Mouse (Mus musculus) forebrain, embryonic 13.5 days (tissue): ENCODE measurements at regions not wholly inside any gene's neighbourhood (a gene's known extent, or its start where the extent isn't known, plus 50 kb on each side); places are given as distances from the start of the nearest gene placed in this dataset.

Source experiments
- ATAC-seq: fragments of 200-750 bp; cut with Nextera tagmentation; 2 replicates; pipeline ENCODE4 v1.8.0; 2017
- H3K27ac ChIP-seq: fragments of 300-500 bp; sonication (generic); 2 replicates; pipeline ENCODE4 v1.5.1; 2015; ENCODE audit warnings: inconsistent platforms, mild to moderate bottlenecking, moderate library complexity
- H3K27me3 ChIP-seq: fragments of 300-500 bp; sonication (generic); 2 replicates; pipeline ENCODE4 v1.6.1; 2015; ENCODE audit warnings: mild to moderate bottlenecking, inconsistent platforms
- H3K36me3 ChIP-seq: fragments of 300-500 bp; sonication (generic); 2 replicates; pipeline ENCODE4 v1.6.1; 2015; ENCODE audit warnings: mild to moderate bottlenecking, inconsistent platforms; ENCODE audit not compliant: poor library complexity, severe bottlenecking
- H3K4me1 ChIP-seq: fragments of 300-500 bp; sonication (generic); 2 replicates; pipeline ENCODE4 v1.6.1; 2015; ENCODE audit warnings: inconsistent platforms
- H3K4me2 ChIP-seq: fragments of 300-500 bp; sonication (generic); 2 replicates; pipeline ENCODE4 v1.6.1; 2015; ENCODE audit warnings: inconsistent platforms, mild to moderate bottlenecking, moderate library complexity
- H3K4me3 ChIP-seq: fragments of 300-500 bp; sonication (generic); 2 replicates; pipeline ENCODE4 v1.5.1; 2015; ENCODE audit warnings: mild to moderate bottlenecking, inconsistent platforms
- H3K9ac ChIP-seq: fragments of 300-500 bp; sonication (generic); 2 replicates; pipeline ENCODE4 v1.6.1; 2015; ENCODE audit warnings: mild to moderate bottlenecking, inconsistent platforms
- H3K9me3 ChIP-seq: fragments of 300-500 bp; sonication (generic); replicated peaks from 2 replicates; pipeline ENCODE4 v1.6.1; 2016; ENCODE audit warnings: inconsistent platforms
- WGBS: fragments of 180-500 bp; shearing (Covaris S2); methylation state at CpG from one replicate; pipeline ENCODE4 v1.1.7; 2015; 5-methylcytosine and 5-hydroxymethylcytosine counted together

DNA sequence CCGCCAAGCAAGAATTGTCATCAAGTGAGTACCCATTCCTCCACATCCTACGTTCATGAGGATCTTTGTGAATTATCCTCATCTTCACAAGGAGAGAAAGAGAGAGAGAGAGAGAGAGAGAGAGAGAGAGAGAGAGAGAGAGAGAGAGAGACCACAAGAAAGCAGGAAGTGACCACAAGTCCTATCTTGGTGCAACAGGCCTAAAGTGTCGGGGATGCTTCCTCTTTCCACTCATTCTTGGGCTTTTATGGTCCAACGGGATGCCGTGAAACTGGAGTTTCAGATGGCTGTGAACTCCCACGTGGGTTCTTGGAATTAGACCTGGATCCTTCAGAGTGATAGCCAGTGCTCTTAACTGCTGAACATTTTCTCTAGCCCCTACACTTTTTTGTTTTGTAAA lies 53.1 kb upstream of the Rai14 start:
- 90% methylated on average over 6 of the region's 6 CpGs for WGBS
- Histone ChIP-seq H3K27ac (no peak overlapping the region), H3K4me3 (no peak overlapping the region), H3K9me3 (no peaks in the 10 kb centered on the region), H3K36me3 (no peaks in the 10 kb centered on the region), H3K4me2 (no peak overlapping the region), H3K4me1 (no peaks in the 10 kb centered on the region), H3K27me3 (no peaks in the 10 kb centered on the region), H3K9ac (no peak overlapping the region)
- no peak for ATAC-seq

DNA sequence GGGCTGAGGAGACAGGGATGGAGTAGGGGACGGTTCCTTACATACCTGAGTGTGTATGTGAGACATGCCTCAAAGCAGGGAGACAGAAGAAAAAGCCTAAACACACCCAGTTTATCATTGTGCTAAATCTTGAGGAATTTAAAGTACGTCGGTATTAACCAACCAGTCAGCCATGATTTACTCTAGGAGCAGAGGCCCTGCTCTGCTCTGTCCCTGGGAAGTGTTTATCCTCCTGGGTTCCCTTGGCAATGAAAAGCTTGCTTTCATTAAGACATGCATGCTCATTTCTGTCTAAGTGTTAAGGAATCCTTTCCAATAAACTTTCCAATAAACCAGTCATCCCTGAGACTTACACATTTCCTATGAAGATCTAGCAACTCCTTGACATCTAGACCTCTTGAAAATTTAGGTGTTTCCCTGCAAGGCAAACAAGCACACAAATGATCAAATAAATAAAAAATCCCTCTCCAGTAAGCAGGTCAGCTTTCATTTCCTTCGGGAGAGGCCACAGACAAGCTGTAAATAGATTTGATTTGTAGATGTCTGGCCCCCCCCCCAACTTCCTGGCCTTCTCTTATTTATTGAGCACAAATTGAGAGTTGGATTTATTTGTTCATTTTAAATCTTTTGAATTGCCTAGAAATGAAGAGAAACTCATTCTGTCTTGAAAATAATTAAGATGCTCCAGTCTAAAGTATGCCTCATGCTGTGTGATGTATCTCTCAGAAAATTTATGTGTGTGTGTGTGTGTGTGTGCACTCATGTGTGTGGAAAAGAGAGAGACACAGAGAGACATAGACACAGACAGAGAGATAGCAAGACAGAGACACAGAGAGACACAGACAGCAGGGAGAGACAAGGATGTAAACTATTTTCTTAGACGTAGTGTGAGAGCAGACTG lies 56.2 kb upstream of the Rai14 start:
- H3K9ac ChIP-seq = no peak overlapping the region
- H3K27ac ChIP-seq = no peak overlapping the region
- H3K4me3 ChIP-seq = no peak overlapping the region
- 89% methylated on average over 5 of the region's 5 CpGs for WGBS
- no peaks in the 10 kb centered on the region for H3K27me3 ChIP-seq
- no peaks in the 10 kb centered on the region for H3K36me3 ChIP-seq
- H3K4me2 ChIP-seq = no peak overlapping the region
- H3K9me3 ChIP-seq = no peaks in the 10 kb centered on the region
- ATAC-seq = no peak
- no peaks in the 10 kb centered on the region for H3K4me1 ChIP-seq

DNA sequence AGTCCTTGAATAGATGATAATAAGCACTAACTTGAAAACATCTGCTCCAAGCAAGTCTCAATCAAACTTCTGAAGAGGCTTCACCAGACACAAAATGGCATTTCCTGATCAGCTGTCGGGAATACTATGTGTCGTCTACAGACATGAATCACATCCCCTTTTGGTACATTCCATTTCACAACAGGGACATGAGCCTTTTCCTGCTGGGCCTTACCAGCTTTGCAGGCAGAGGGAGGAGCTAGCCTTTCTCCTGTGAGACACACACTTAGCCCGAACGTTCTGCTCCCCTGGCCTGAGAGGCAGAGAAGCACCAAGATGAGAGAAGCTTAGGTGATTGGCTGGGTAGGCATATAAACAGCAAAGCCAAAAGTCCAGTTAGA lies 56.9 kb upstream of the Rai14 start:
- 69% methylated on average over 4 of the region's 4 CpGs for WGBS
- ATAC-seq = no peak

DNA sequence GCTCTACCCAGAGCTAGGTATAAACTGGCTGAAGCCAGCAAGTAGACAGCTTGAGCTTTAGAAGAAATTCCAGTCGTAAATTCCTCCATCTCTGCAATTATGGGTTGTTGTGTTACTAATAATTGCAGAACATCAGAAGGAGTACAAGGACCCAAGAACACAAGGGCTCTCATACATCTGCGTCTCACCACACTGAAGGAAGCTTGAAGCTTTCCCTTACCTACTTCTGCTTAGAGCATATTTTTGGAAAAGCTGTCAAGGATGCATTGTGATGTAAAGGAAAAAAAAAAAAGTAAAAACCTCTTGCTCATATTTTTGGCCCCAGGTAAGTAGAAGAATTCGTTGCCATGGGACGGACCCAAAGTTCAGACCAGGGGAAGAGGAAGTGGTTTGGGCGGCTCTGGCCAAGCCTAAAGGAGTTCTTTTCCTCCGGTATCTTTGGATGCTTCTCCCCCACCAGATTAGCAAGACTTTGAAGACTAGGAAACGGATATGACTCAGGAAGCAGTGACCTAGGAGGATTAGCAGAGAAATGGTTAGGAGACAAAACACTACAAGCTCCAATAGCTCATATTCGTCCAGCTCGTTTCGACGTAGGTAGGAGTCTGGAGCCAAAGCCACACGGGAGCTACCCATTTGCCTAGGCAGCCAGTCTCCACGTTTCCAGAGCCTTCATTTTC lies 65.7 kb upstream of the Rai14 start:
- H3K36me3 ChIP-seq = no peaks in the 10 kb centered on the region
- H3K9ac ChIP-seq = no peak overlapping the region
- no peak overlapping the region for H3K4me2 ChIP-seq
- no peak overlapping the region for H3K27ac ChIP-seq
- no peak for ATAC-seq
- no peaks in the 10 kb centered on the region for H3K4me1 ChIP-seq
- no peaks in the 10 kb centered on the region for H3K27me3 ChIP-seq
- H3K9me3 ChIP-seq = no peaks in the 10 kb centered on the region
- WGBS = 84% methylated on average over 13 of the region's 13 CpGs
- H3K4me3 ChIP-seq = no peak overlapping the region

More for the DNA sequence above, 56.9 kb upstream of the Rai14 start:
- no peak overlapping the region for H3K27ac ChIP-seq
- no peaks in the 10 kb centered on the region for H3K36me3 ChIP-seq
- H3K9ac ChIP-seq = no peak overlapping the region
- H3K27me3 ChIP-seq = no peaks in the 10 kb centered on the region
- no peak overlapping the region for H3K4me3 ChIP-seq
- no peaks in the 10 kb centered on the region for H3K4me1 ChIP-seq
- H3K9me3 ChIP-seq = no peaks in the 10 kb centered on the region
- no peak overlapping the region for H3K4me2 ChIP-seq

DNA sequence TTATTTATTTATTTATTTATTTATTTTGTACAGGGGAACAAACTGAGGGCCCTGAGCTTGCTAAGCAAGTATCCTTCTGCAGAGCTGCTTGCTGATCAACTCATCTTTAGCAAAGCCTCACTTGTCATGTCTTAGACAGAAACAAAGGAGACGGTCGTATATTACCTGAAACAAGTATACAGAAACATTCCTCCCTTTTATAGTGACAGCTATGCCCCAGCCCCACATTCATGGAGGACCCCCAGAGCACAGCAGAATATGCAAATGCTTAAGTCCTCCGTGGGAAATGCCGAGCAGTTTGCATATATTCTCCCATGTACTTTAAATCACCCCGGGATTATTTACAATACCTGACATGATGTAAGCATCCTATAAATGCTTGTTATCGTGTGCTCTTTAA lies 74.9 kb upstream of the Rai14 start:
- H3K27me3 ChIP-seq = no peaks in the 10 kb centered on the region
- H3K4me2 ChIP-seq = no peak overlapping the region
- H3K27ac ChIP-seq = no peak overlapping the region
- no peaks in the 10 kb centered on the region for H3K9me3 ChIP-seq
- no peak for ATAC-seq
- H3K4me3 ChIP-seq = no peak overlapping the region
- H3K36me3 ChIP-seq = no peaks in the 10 kb centered on the region
- WGBS = 72% methylated on average over 6 of the region's 6 CpGs
- H3K4me1 ChIP-seq = no peaks in the 10 kb centered on the region
- H3K9ac ChIP-seq = no peak overlapping the region

DNA sequence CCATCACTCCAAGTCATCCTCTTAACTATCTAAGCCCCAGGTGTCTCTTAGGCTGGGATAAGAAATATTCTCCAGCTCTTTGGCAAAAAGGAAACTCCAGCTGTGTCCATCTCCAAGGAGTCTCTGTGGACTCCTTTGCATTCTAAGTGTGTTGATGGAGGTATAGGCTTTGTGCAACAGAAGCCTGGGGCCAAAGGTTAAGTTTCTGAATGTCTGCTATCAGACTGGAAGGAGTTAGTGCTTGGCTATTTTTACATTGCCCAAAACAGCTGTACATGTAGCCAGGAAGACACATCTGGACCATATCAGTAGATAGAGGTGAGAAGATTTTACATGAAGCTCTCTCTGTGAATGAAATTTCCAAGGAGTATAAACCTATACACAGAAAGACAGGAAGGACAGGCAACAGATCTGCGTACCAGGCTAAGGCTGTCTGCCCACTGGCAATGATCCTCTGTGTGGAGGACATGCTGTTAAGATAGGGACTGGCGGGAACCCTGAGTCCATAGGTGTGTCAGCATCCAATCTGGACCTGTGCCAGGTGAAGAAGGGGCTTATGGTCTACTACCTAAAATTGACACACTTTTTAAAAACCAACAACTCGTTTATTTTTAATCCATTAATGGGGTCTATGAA lies 76.6 kb upstream of the Rai14 start:
- Histone ChIP-seq H3K9ac (no peak overlapping the region), H3K9me3 (no peaks in the 10 kb centered on the region)

DNA sequence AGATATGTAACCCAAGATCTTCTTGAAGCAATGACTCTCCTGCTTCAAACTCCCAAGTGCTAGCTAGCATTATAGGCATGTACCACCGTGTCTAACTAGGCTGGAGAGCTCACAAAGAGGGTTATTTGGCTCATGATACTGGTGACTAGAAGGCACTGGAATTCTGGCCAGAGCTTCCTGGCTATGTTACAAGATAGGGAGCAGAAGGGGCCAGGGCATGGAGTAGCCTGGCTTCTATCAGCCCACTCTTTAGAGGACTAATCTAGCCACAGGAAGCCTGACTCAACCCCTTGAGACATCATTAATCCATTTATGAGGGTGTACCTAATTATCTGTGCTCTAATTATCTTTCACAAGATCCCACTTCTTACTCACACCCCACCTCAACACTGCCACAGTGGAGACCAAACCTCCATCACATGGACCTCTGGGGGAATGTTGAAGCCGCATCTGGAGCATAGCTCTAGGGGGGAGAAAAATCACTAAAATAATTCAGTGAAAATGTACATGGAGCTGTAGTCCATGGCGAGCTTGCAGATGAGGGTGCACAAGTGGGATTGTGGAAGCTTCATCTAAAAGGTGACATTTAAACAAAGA lies 77.2 kb upstream of the Rai14 start:
- Histone ChIP-seq H3K4me1 (no peaks in the 10 kb centered on the region), H3K36me3 (no peaks in the 10 kb centered on the region), H3K9me3 (no peaks in the 10 kb centered on the region), H3K4me2 (no peak overlapping the region), H3K27ac (no peak overlapping the region), H3K4me3 (no peak overlapping the region), H3K9ac (no peak overlapping the region), H3K27me3 (no peaks in the 10 kb centered on the region)
- 74% methylated on average over 3 of the region's 3 CpGs for WGBS
- ATAC-seq = no peak

More for the DNA sequence above, 76.6 kb upstream of the Rai14 start:
- no peak overlapping the region for H3K4me2 ChIP-seq
- whole genome bisulfite sequencing = 86% methylated on average over 3 of the region's 3 CpGs
- H3K4me3 ChIP-seq = no peak overlapping the region
- no peaks in the 10 kb centered on the region for H3K27me3 ChIP-seq
- H3K4me1 ChIP-seq = no peaks in the 10 kb centered on the region
- H3K36me3 ChIP-seq = no peaks in the 10 kb centered on the region
- no peak for ATAC-seq
- H3K27ac ChIP-seq = no peak overlapping the region

DNA sequence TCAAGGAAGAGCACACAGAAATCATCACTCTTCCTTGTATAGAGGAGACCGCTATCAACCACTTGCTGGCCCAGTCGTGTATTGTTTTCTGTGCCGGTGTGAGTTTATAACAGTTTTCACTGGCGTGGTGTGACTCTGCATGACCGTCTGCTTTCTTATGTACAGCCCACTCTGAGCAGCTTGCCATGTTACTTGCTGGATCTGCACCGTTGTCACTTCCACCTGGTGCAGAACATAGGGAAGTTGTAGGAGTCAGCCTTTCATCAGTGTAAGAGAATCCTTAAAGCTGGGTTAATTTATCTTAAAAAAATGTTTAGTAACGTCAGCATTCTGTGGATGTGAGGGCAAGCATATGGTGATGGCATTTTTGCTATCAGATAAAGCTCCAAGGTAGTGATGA lies 77.7 kb upstream of the Rai14 start:
- Histone ChIP-seq H3K4me2 (no peak overlapping the region), H3K4me3 (no peak overlapping the region), H3K9ac (no peak overlapping the region), H3K27me3 (no peaks in the 10 kb centered on the region), H3K9me3 (no peaks in the 10 kb centered on the region), H3K27ac (no peak overlapping the region), H3K4me1 (no peaks in the 10 kb centered on the region), H3K36me3 (no peaks in the 10 kb centered on the region)
- no peak for ATAC-seq
- WGBS = 85% methylated on average over 7 of the region's 7 CpGs

DNA sequence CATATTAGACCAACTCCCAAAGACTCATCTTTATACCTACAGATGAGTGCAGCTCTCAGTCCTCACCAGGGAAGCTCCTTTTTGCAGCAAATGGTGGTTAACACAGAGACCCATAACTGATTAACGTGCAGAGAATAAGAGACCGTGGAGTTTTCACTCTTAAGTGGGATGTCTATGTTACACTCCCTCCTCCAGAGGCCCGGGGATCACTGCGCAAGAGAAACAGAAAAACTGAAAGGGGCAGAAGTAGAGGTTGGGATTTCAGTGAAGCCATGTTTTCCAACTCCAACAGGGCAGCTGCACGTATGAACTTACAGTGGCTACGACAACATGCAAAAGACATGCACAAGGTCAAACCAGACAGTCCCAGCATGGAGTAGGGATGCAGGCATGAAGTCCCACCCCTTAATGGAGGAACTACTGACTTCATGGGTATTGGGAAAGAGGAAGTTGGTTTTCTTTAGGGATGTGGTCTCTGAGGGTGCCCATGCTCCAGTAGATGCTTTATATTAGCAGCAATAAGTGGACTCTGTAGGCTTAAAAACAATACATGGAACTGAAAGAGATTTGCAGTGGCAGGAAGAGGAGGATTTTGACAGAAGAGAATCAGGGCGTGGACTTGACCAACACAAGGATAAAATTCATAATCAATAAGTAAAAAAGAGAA lies 80.8 kb upstream of the Rai14 start:
- no peak for ATAC-seq
- no peaks in the 10 kb centered on the region for H3K9me3 ChIP-seq
- no peak overlapping the region for H3K9ac ChIP-seq
- no peaks in the 10 kb centered on the region for H3K4me1 ChIP-seq
- H3K36me3 ChIP-seq = no peaks in the 10 kb centered on the region
- H3K27me3 ChIP-seq = no peaks in the 10 kb centered on the region
- no peak overlapping the region for H3K4me3 ChIP-seq
- H3K27ac ChIP-seq = no peak overlapping the region
- 96% methylated on average over 7 of the region's 7 CpGs for WGBS
- no peak overlapping the region for H3K4me2 ChIP-seq

DNA sequence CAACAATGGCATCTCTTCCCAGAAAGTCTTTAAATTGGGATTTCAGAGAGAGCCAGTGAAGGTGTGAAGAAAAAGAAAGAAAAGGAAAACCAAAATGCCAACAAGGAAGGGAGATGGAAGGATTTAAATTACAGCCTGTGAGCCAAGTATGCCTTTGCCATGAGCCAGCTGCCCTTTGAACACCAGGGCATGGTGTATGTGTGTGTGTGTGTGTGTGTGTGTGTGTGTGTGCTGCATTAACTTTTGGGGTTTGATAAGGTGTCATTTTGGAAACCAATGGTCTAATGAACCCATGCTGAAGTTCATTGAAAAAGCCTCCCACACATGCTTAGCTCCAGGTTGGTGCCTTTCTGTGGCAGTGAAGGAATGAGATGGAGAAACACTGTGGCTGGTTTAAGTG lies 85.2 kb upstream of the Rai14 start:
- ATAC-seq = no peak
- Histone ChIP-seq H3K27me3 (no peaks in the 10 kb centered on the region), H3K27ac (no peak overlapping the region), H3K36me3 (no peaks in the 10 kb centered on the region), H3K4me2 (no peak overlapping the region), H3K4me3 (no peak overlapping the region), H3K9ac (no peak overlapping the region), H3K4me1 (no peaks in the 10 kb centered on the region), H3K9me3 (no peaks in the 10 kb centered on the region)

DNA sequence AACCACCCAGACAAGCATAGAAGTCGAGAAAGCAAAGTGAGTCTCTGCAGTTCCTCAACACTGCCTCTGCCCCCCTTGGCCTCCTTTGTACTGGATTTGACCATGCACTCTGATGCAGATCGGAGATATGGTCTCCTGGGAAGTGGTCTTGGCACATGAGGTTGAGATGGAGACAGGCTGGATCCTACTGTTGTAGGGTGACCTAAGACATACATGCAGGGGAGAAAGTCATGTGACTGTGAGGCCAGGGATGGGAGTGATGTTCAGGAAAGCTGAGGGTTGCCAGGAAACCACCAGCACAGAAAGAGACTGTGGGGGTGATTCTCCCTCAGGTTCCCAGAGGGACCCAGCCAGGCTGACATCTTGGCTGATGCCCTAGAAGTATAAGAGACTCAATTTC lies 99.8 kb upstream of the Rai14 start:
- no peak overlapping the region for H3K9ac ChIP-seq
- no peak overlapping the region for H3K27ac ChIP-seq
- H3K36me3 ChIP-seq = no peaks in the 10 kb centered on the region
- no peaks in the 10 kb centered on the region for H3K27me3 ChIP-seq
- WGBS = 87% methylated on average over 2 of the region's 2 CpGs
- no peaks in the 10 kb centered on the region for H3K4me1 ChIP-seq
- no peak overlapping the region for H3K4me2 ChIP-seq
- H3K9me3 ChIP-seq = no peaks in the 10 kb centered on the region
- no peak for ATAC-seq
- H3K4me3 ChIP-seq = no peak overlapping the region

DNA sequence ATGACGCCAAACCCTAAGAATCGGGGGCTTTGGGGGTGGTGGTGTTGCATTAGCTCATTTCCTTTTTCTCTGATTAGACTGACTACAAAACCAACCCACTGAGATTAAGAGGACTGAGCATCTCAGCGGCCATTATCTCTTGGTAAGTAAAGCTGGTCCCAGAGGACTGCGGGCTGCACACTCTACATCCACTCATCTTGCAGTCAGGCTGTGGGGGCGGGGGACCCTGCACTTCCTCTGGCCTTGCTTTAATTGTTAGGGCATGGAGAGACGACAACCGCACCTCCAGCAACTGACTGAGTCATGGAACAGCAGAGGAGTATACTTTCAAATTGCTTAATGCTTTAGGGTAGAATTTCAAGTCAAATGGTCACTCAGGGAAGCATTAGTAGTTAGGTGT lies 100.3 kb upstream of the Rai14 start:
- H3K9ac ChIP-seq = no peak overlapping the region
- 81% methylated on average over 7 of the region's 7 CpGs for WGBS

More for the DNA sequence above, 100.3 kb upstream of the Rai14 start:
- no peaks in the 10 kb centered on the region for H3K9me3 ChIP-seq
- no peak for ATAC-seq
- H3K27me3 ChIP-seq = no peaks in the 10 kb centered on the region
- H3K27ac ChIP-seq = no peak overlapping the region
- no peaks in the 10 kb centered on the region for H3K4me1 ChIP-seq
- no peaks in the 10 kb centered on the region for H3K36me3 ChIP-seq
- H3K4me2 ChIP-seq = no peak overlapping the region
- H3K4me3 ChIP-seq = no peak overlapping the region
